Mouse (Mus musculus): ENCODE measurements around the gene Gm26657.

DNA sequence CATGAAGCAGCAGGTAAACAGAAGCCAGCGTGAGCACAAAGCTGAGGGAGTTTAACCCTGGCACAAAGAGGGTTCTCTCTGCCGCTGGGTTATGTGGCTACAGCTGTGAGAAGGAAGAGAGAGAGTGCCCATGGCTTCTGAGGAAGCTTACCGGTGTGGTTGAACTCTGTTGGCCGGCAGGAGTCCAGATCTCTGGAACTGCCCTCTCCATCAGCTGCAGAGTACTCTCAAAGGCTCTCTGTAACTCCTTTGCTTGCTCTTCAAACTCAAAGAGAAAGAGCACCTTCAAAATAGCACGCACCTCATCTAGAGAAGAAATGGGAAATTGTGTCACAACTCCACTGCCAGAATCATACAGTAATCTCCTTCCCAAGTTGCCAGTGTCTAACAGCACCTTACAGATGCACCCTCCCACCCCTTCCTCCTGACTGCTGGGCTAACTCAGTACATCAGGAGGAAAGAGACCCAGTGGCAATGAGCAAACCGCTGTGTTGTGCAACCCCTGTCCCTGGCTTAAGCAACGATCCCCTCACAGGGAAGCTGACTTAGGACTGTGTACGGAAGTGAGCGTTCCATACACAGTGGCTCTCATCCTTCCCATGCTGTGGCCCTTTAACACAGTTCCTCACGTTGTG lies 17.2 kb downstream of the Gm26657 start:
- TF ChIP-seq CTCF (IDR thresholded peaks at IDR 0.05; ENCODE audit: low read depth): no peak
- no peak for TF ChIP-seq EP300 (IDR thresholded peaks at IDR 0.05; ENCODE audit: low read depth)
